Mouse (Mus musculus) liver, adult 2 months (tissue): ENCODE results near the gene Erg. TPM values are rescaled to one million over a fixed set of nuclear protein-coding genes. Genes with fewer than 3 reads are reported as not detected.

Experiments
- DNase-seq: peaks from one replicate; pipeline ENCODE4 v3.0.0-alpha.2; 2011; ENCODE audit warnings: low read depth, low spot score; ENCODE audit errors: extremely low read depth
- H3K27ac ChIP-seq: fragments of 200-500 bp; replicated peaks from 2 replicates; pipeline ENCODE4 v1.5.1; 2012; ENCODE audit warnings: low read depth, mild to moderate bottlenecking, control low read depth, inconsistent platforms, low read length; ENCODE audit not compliant: insufficient read depth
- H3K27me3 ChIP-seq: fragments of 200-500 bp; 2 replicates; pipeline ENCODE4 v1.6.1; 2012; ENCODE audit warnings: mild to moderate bottlenecking, moderate library complexity, low read length, inconsistent platforms; ENCODE audit not compliant: control insufficient read depth, insufficient read depth
- H3K36me3 ChIP-seq: fragments of 200-500 bp; 2 replicates; pipeline ENCODE4 v1.6.1; 2012; ENCODE audit warnings: low read length, inconsistent platforms; ENCODE audit not compliant: control insufficient read depth, insufficient read depth
- H3K4me1 ChIP-seq: fragments of 200-500 bp; 2 replicates; pipeline ENCODE4 v1.6.1; 2011; ENCODE audit warnings: low read length; ENCODE audit not compliant: control insufficient read depth, insufficient read depth
- H3K4me3 ChIP-seq: fragments of 200-500 bp; 2 replicates; pipeline ENCODE4 v1.5.1; 2011; ENCODE audit warnings: low read depth, mild to moderate bottlenecking, control low read depth, low read length, moderate library complexity; ENCODE audit not compliant: insufficient read depth
- H3K79me2 ChIP-seq: fragments of 200-500 bp; 2 replicates; pipeline ENCODE4 v1.6.1; 2012; ENCODE audit warnings: inconsistent platforms, mild to moderate bottlenecking, low read length, moderate library complexity; ENCODE audit not compliant: control insufficient read depth, insufficient read depth
- H3K9ac ChIP-seq: fragments of 200-500 bp; 2 replicates; pipeline ENCODE4 v1.6.1; 2012; ENCODE audit warnings: low read depth, mild to moderate bottlenecking, control low read depth, inconsistent platforms, low read length
- CTCF ChIP-seq: fragments of 200-500 bp; IDR thresholded peaks from 2 replicates; pipeline ENCODE4 v1.5.1; 2011; ENCODE audit warnings: low read depth, low read length, control low read depth
- POLR2A ChIP-seq: fragments of 200-500 bp; IDR thresholded peaks from 2 replicates; pipeline ENCODE4 v1.6.1; 2011; ENCODE audit warnings: low read length, control low read depth; ENCODE audit not compliant: insufficient read depth; ENCODE audit errors: extremely low read depth
- WGBS: fragments of 180-500 bp; shearing (Covaris S2); methylation state at CpG from one replicate; pipeline ENCODE4 v1.1.7; 2018; 5-methylcytosine and 5-hydroxymethylcytosine counted together
- polyA plus RNA-seq: library from polyadenylated mRNA; depleted of rRNA; stranded (reverse); fragments of >200 nt; gene quantifications from 2 replicates; pipeline ENCODE4 v1.2.3, GENCODE M21; 2012
- total RNA-seq: library from RNA; depleted of rRNA; stranded (reverse); fragments of >200 nt; gene quantifications from 2 replicates; pipeline ENCODE4 v1.2.3, GENCODE M21; 2014

Erg gene
- total and polyA plus RNA-seq, 2 experiments = 4.8 to 5.6 TPM

DNA sequence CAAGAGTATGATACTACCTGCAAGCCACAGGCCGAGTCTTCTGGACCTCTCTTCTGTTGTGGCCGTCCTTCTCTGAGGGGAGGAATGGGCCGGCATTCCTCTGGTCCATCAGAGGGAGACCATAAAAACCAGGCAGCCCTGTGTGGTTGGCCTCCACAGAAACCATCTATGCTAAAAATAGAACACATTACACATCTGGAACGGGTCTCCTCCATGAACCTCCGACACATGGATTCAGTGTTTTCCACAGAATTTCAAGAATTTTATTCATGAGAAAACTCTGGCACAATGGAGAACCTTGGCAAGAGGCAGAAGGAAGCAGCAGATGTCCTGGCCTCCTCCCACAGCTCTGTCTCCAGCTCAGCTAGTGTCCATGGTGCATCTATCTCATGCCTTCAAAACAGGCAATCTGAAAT, 163.7 kb downstream of the Erg start:
- H3K27ac ChIP-seq = no peak overlapping the region
- DNase-seq = no peak
- no peak overlapping the region for H3K9ac ChIP-seq
- TF ChIP-seq CTCF (no peak), POLR2A (no peak)
- H3K79me2 ChIP-seq = no peaks in the 10 kb centered on the region; the same call in 1 of the 2 replicates
- no peaks in the 10 kb centered on the region; the same call in 1 of the 2 replicates for H3K27me3 ChIP-seq
- H3K4me3 ChIP-seq = no peak overlapping the region
- H3K36me3 ChIP-seq = no peaks in the 10 kb centered on the region
- H3K4me1 ChIP-seq = peaks cover 3% of the 10 kb centered on the region; the same call in 1 of the 2 replicates
- 72% methylated on average over 5 of the region's 5 CpGs for WGBS

DNA sequence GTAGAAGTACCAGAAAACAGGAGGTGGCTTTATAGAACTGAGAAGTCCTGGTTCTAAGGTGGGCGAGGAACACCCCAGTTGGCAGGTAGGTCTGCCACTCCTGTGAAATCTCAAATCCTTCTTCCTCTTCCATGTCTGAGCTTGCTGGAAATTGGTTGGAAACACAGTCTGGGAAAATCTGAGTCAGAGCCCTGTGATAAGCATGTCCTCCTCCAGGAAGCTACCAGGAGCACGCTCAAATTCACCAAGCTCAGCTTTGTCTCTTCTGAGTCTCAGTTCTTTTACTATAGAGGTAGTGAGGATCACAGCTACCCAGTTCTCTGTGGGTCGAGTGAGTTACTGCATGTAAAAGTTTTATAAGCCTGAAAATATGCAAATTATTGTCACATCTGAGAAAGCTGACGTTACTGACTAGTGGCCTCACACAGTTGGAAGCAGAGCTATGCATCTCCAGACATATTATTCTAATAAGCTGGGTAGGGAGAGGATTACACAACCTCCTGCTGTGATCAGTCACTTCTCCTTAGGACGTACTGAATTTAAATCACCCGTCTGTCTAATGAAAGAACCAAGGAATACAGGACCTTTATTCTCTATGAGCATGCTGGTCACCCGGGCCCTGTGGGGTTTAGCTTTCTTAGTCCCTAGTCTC, 165.0 kb downstream of the Erg start:
- WGBS = 66% methylated on average over 7 of the region's 7 CpGs
- H3K79me2 ChIP-seq = no peaks in the 10 kb centered on the region; the same call in 1 of the 2 replicates
- peak; percentile 4 for DNase-seq

DNA sequence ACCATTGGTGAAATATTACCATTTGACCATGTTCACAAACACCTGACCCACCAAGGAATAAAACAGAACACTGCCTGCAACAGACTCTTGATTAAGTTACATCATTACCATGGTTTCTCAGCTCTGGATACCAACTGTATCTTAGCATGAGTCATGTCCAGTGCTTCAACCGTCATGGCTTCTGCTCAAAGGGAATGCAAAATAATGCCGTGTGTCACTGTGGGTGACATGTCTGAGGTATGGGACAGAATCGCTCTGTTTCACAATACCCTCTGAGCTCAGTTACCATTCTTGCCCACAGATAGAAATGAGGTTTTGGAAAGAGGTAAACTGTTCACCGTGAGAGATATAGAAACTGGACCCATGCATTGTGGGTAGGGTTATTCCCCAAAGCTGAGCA, 170.5 kb downstream of the Erg start:
- TF ChIP-seq CTCF (no peak), POLR2A (no peak)
- no peaks in the 10 kb centered on the region; the same call in 1 of the 2 replicates for H3K79me2 ChIP-seq
- WGBS = 86% methylated on average over 4 of the region's 4 CpGs
- no peak overlapping the region for H3K4me3 ChIP-seq
- no peaks in the 10 kb centered on the region for H3K36me3 ChIP-seq
- no peak overlapping the region for H3K27ac ChIP-seq
- DNase-seq = no peak
- H3K4me1 ChIP-seq = no peaks in the 10 kb centered on the region
- no peaks in the 10 kb centered on the region; the same call in 1 of the 2 replicates for H3K27me3 ChIP-seq
- no peak overlapping the region for H3K9ac ChIP-seq

More for the DNA sequence above, 165.0 kb downstream of the Erg start:
- Histone ChIP-seq H3K4me1 (peaks cover 3% of the 10 kb centered on the region; the same call in 1 of the 2 replicates), H3K27ac (peak overlapping the region; percentile 48; the same call in 1 of the 2 replicates), H3K9ac (no peak overlapping the region), H3K4me3 (no peak overlapping the region), H3K36me3 (no peaks in the 10 kb centered on the region), H3K27me3 (no peaks in the 10 kb centered on the region; the same call in 1 of the 2 replicates)
- TF ChIP-seq POLR2A = no peak
- TF ChIP-seq CTCF = no peak

DNA sequence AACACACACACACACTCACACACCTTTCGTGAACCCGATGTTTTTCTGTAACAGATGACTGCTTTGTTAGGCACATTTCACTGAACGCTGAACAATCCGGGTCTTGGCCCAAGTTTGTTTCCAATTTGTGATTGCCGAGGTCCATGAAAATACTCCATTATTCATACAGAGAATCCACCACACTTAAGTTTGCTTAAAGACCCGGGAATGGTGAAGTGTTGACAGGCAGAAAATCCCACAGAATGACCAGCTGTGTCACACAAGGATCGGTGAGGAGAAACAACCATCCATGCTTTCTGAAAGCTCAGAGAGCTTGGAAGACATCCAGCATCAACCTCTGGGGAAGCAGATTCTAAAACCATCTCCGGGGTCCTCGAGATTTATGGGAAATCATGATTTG, 171.0 kb downstream of the Erg start:
- Histone ChIP-seq H3K27ac (no peak overlapping the region), H3K4me3 (no peak overlapping the region), H3K9ac (no peak overlapping the region), H3K79me2 (no peaks in the 10 kb centered on the region; the same call in 1 of the 2 replicates), H3K27me3 (no peaks in the 10 kb centered on the region; the same call in 1 of the 2 replicates), H3K36me3 (no peaks in the 10 kb centered on the region), H3K4me1 (no peaks in the 10 kb centered on the region)
- TF ChIP-seq POLR2A (no peak), CTCF (no peak)
- WGBS = 82% methylated on average over 9 of the region's 9 CpGs
- DNase-seq = no peak

DNA sequence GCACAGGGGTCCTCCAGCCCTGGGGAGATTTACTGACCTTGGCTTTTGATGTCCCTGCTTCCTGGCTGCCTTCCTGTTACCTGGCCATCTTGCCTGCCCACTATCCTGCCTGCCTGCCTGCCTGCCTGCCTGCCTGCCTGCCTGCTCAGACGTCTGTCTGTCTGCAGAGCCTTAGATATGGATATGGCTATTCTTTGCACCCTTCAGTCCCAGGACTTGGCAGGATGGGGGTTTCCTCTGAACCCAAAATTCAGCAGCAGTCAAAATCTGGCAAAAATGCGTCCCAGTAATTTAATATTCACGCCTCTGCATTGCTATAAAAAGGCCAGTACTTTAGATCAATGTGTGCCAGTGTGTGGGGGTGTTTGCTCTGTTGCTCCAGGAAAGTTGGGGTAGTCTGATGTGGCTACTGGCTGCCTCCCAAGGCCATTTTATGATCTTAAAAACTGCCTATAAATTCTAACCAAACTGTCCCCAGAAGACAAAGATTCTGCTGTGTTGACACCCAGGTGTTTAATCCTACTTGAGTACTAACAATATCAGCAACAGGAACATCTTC, 172.9 kb downstream of the Erg start:
- no peak for TF ChIP-seq POLR2A
- no peak for TF ChIP-seq CTCF
- WGBS = 46% methylated on average over 3 of the region's 3 CpGs
- Histone ChIP-seq H3K27me3 (no peaks in the 10 kb centered on the region; the same call in 1 of the 2 replicates), H3K9ac (no peak overlapping the region), H3K79me2 (no peaks in the 10 kb centered on the region; the same call in 1 of the 2 replicates), H3K27ac (no peak overlapping the region), H3K4me1 (no peaks in the 10 kb centered on the region), H3K4me3 (no peak overlapping the region), H3K36me3 (no peaks in the 10 kb centered on the region)
- DNase-seq = no peak

DNA sequence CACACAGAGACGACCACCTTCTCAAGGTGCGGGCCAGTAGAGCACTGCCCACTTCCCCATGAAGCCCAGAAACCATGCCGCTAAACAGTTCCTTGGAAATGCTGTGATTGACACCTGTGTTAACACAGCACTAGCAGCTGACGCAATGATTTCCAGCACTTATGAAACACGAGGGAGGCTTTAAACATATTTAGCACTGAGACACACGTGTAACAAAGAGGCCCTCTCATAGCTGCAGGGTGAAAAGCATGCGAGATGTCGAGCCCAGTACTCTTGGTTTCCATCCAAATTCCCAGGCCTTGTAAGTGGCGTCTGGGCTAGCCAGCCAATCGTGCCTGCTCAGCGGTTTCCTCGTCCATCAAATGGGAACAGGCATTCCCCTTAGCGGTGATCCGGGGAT, 178.3 kb downstream of the Erg start:
- Histone ChIP-seq H3K27ac (no peak overlapping the region), H3K4me1 (no peaks in the 10 kb centered on the region; the same call in 1 of the 2 replicates), H3K9ac (no peak overlapping the region), H3K36me3 (no peaks in the 10 kb centered on the region), H3K79me2 (no peaks in the 10 kb centered on the region), H3K27me3 (no peaks in the 10 kb centered on the region), H3K4me3 (no peak overlapping the region)
- no peak for TF ChIP-seq CTCF
- TF ChIP-seq POLR2A = no peak
- no peak for DNase-seq
- 57% methylated on average over 14 of the region's 14 CpGs for WGBS
